Mouse (Mus musculus) kidney, embryonic 14.5 days (tissue): ENCODE results near the gene Gpr158. TPM values are rescaled to one million over a fixed set of nuclear protein-coding genes. Genes with fewer than 3 reads are reported as not detected.

Source experiments
- ATAC-seq: fragments of 200-750 bp; cut with Nextera tagmentation; 2 replicates; pipeline ENCODE4 v1.8.0; 2017; ENCODE audit warnings: moderate number of reproducible peaks, mild to moderate bottlenecking, moderate TSS enrichment, moderate library complexity; ENCODE audit not compliant: low FRiP score, low TSS enrichment
- H3K27ac ChIP-seq: fragments of 300-500 bp; sonication (generic); 2 replicates; pipeline ENCODE4 v1.5.1; 2014; ENCODE audit warnings: low read depth, mild to moderate bottlenecking, low read length, moderate library complexity, mixed read lengths
- H3K27me3 ChIP-seq: fragments of 300-500 bp; sonication (generic); 2 replicates; pipeline ENCODE4 v1.6.1; 2014; ENCODE audit warnings: mild to moderate bottlenecking, low read length; ENCODE audit not compliant: control insufficient read depth, insufficient read depth
- H3K36me3 ChIP-seq: fragments of 300-500 bp; sonication (generic); 2 replicates; pipeline ENCODE4 v1.6.1; 2014; ENCODE audit warnings: low read length, mixed read lengths; ENCODE audit not compliant: control insufficient read depth, insufficient read depth
- H3K4me1 ChIP-seq: fragments of 300-500 bp; sonication (generic); 2 replicates; pipeline ENCODE4 v1.6.1; 2014; ENCODE audit warnings: low read length, mixed read lengths; ENCODE audit not compliant: control insufficient read depth, insufficient read depth
- H3K4me2 ChIP-seq: fragments of 300-500 bp; sonication (generic); replicated peaks from 2 replicates; pipeline ENCODE4 v1.6.1; 2014; ENCODE audit warnings: low read depth, mild to moderate bottlenecking, low read length
- H3K4me3 ChIP-seq: fragments of 300-500 bp; sonication (generic); 2 replicates; pipeline ENCODE4 v1.5.1; 2014; ENCODE audit warnings: mild to moderate bottlenecking, low read length
- H3K9ac ChIP-seq: fragments of 300-500 bp; sonication (generic); 2 replicates; pipeline ENCODE4 v1.6.1; 2014; ENCODE audit warnings: low read depth, mild to moderate bottlenecking, low read length, moderate library complexity
- H3K9me3 ChIP-seq: fragments of 300-500 bp; sonication (generic); 2 replicates; pipeline ENCODE4 v1.6.1; 2016; ENCODE audit warnings: low read length; ENCODE audit not compliant: control insufficient read depth
- WGBS: fragments of 180-500 bp; shearing (Covaris S2); extraction: QIAGEN DNeasy Blood & Tissue Kit; methylation state at CpG from one replicate; pipeline ENCODE4 v1.1.7; 2014; 5-methylcytosine and 5-hydroxymethylcytosine counted together
- polyA plus RNA-seq: library from polyadenylated mRNA; unstranded; fragments of >200 nt; fragmentation: Nextera tagmentation; extraction: Ambion mirVana; gene quantifications from 2 replicates; pipeline ENCODE4 v1.2.1, GENCODE M21; 2014

Gene Gpr158
- not detected in 2 replicates for polyA plus RNA-seq

GRCm38 (mm10) chr2:21367345-21368111 lies at the start of gene Gpr158:
TSS of gene Gpr158 (plus strand) at chr2:21367542.
- Histone ChIP-seq H3K4me2 (peak within 1 kb of the TSS; percentile 53), H3K4me1 (no peaks in the 10 kb centered on the region), H3K27ac (no peak within 1 kb of the TSS), H3K36me3 (no peaks in the 10 kb centered on the region), H3K4me3 (peak within 1 kb of the TSS; percentile 37), H3K9me3 (no peaks in the 10 kb centered on the region), H3K9ac (no peak within 1 kb of the TSS), H3K27me3 (peaks cover 18% of the 10 kb centered on the region)
- 3% methylated on average over 43 of the region's 43 CpGs for WGBS
- peak; percentile 98 for ATAC-seq

GRCm38 (mm10) chr2:21343821-21344220 lies 23.5 kb upstream of the Gpr158 start:
- Histone ChIP-seq H3K4me2 (no peak overlapping the region), H3K36me3 (no peaks in the 10 kb centered on the region), H3K9me3 (no peaks in the 10 kb centered on the region), H3K4me1 (no peaks in the 10 kb centered on the region), H3K9ac (no peak overlapping the region), H3K4me3 (no peak overlapping the region), H3K27ac (no peak overlapping the region), H3K27me3 (no peaks in the 10 kb centered on the region)
- no peak for ATAC-seq
- WGBS, result 85% methylated on average over 5 of the region's 5 CpGs

GRCm38 (mm10) chr2:21368351-21369170 lies 1.2 kb downstream of the Gpr158 start:
- Histone ChIP-seq H3K27me3 (peaks cover 18% of the 10 kb centered on the region), H3K4me3 (no peak overlapping the region), H3K36me3 (no peaks in the 10 kb centered on the region), H3K4me1 (no peaks in the 10 kb centered on the region), H3K27ac (no peak overlapping the region), H3K9ac (no peak overlapping the region), H3K9me3 (no peaks in the 10 kb centered on the region), H3K4me2 (no peak overlapping the region)
- WGBS, result 15% methylated on average over 43 of the region's 44 CpGs
- peak; percentile 83 for ATAC-seq

GRCm38 (mm10) chr2:21369171-21369485 lies 1.8 kb downstream of the Gpr158 start:
- Histone ChIP-seq H3K9me3 (no peaks in the 10 kb centered on the region), H3K27ac (no peak overlapping the region), H3K4me2 (no peak overlapping the region), H3K36me3 (no peaks in the 10 kb centered on the region), H3K4me1 (no peaks in the 10 kb centered on the region), H3K4me3 (no peak overlapping the region), H3K27me3 (peaks cover 18% of the 10 kb centered on the region), H3K9ac (no peak overlapping the region)
- WGBS, result 47% methylated on average over 6 of the region's 6 CpGs
- ATAC-seq, result no peak

GRCm38 (mm10) chr2:21369556-21369955 lies 2.2 kb downstream of the Gpr158 start:
- Histone ChIP-seq H3K9ac (no peak overlapping the region), H3K9me3 (no peaks in the 10 kb centered on the region), H3K27ac (no peak overlapping the region), H3K4me2 (no peak overlapping the region), H3K4me3 (no peak overlapping the region), H3K27me3 (peaks cover 18% of the 10 kb centered on the region), H3K4me1 (no peaks in the 10 kb centered on the region), H3K36me3 (no peaks in the 10 kb centered on the region)
- WGBS, result 70% methylated on average over 2 of the region's 2 CpGs
- ATAC-seq, result no peak

GRCm38 (mm10) chr2:21379516-21379915 lies 12.2 kb downstream of the Gpr158 start:
- no peak overlapping the region for H3K27ac ChIP-seq
- H3K9ac ChIP-seq, result no peak overlapping the region
- H3K4me1 ChIP-seq, result no peaks in the 10 kb centered on the region
- ATAC-seq, result no peak
- H3K27me3 ChIP-seq, result no peaks in the 10 kb centered on the region
- no peaks in the 10 kb centered on the region for H3K9me3 ChIP-seq
- H3K4me3 ChIP-seq, result no peak overlapping the region
- no peaks in the 10 kb centered on the region for H3K36me3 ChIP-seq
- H3K4me2 ChIP-seq, result no peak overlapping the region
- WGBS, result 83% methylated on average over 2 of the region's 2 CpGs

- H3K4me2 ChIP-seq, result no peak overlapping the region
- no peak for ATAC-seq
- H3K27ac ChIP-seq, result no peak overlapping the region
- H3K4me1 ChIP-seq, result no peaks in the 10 kb centered on the region
- no peak overlapping the region for H3K4me3 ChIP-seq
- no peaks in the 10 kb centered on the region for H3K27me3 ChIP-seq
- WGBS, result 17% methylated on average over 2 of the region's 2 CpGs
- no peaks in the 10 kb centered on the region for H3K9me3 ChIP-seq
- no peak overlapping the region for H3K9ac ChIP-seq
- no peaks in the 10 kb centered on the region for H3K36me3 ChIP-seq
These were observed 25.4 kb downstream of the Gpr158 start for GRCm38 (mm10) chr2:21392727-21393126.

GRCm38 (mm10) chr2:21397347-21397746 lies 30.0 kb downstream of the Gpr158 start:
- H3K9ac ChIP-seq, result no peak overlapping the region
- no peak for ATAC-seq
- no peak overlapping the region for H3K4me3 ChIP-seq
- no peaks in the 10 kb centered on the region for H3K27me3 ChIP-seq
- H3K27ac ChIP-seq, result no peak overlapping the region
- no peaks in the 10 kb centered on the region for H3K9me3 ChIP-seq
- no peaks in the 10 kb centered on the region for H3K36me3 ChIP-seq
- no peaks in the 10 kb centered on the region for H3K4me1 ChIP-seq
- H3K4me2 ChIP-seq, result no peak overlapping the region
- 82% methylated on average over 12 of the region's 12 CpGs for WGBS

GRCm38 (mm10) chr2:21399657-21400056 lies 32.3 kb downstream of the Gpr158 start:
- Histone ChIP-seq H3K4me3 (no peak overlapping the region), H3K4me2 (no peak overlapping the region), H3K27ac (no peak overlapping the region), H3K9ac (no peak overlapping the region), H3K36me3 (no peaks in the 10 kb centered on the region), H3K4me1 (no peaks in the 10 kb centered on the region), H3K9me3 (no peaks in the 10 kb centered on the region), H3K27me3 (no peaks in the 10 kb centered on the region)
- no peak for ATAC-seq
- 83% methylated on average over 3 of the region's 3 CpGs for WGBS
